Mouse (Mus musculus): Measurements from ENCODE around the gene Glod4. TPM values are rescaled to one million over a fixed set of nuclear protein-coding genes. Genes with fewer than 3 reads are reported as not detected.

The Glod4 gene
- polyA plus RNA-seq, 1 experiment from 2014 or later: 135 TPM

GRCm38 (mm10) chr11:76146187-76147010, 97.1 kb downstream of the Glod4 start:
- DNase-seq (ENCODE audit: low spot score): no peak
- H3K4me1 ChIP-seq: peaks cover 13% of the 10 kb centered on the region
- no peaks in the 10 kb centered on the region for H3K9me3 ChIP-seq (replicated peaks)
- H3K4me3 ChIP-seq: no peak overlapping the region
- peaks cover 9% of the 10 kb centered on the region; the same call in 1 of the 2 replicates for H3K36me3 ChIP-seq
- 86% methylated on average over 8 of the region's 8 CpGs for WGBS
- no peaks in the 10 kb centered on the region for H3K27me3 ChIP-seq (ENCODE audit: low read depth, poor library complexity, severe bottlenecking)
- no peak overlapping the region for H3K27ac ChIP-seq (replicated peaks)

- Histone ChIP-seq H3K4me1 (peaks cover 13% of the 10 kb centered on the region), H3K36me3 (peaks cover 9% of the 10 kb centered on the region; the same call in 1 of the 2 replicates), H3K4me3 (no peak overlapping the region), H3K27me3 (ENCODE audit: low read depth, poor library complexity, severe bottlenecking) (no peaks in the 10 kb centered on the region), H3K27ac (replicated peaks) (no peak overlapping the region), H3K9me3 (replicated peaks) (no peaks in the 10 kb centered on the region)
- WGBS: 96% methylated on average over 1 of the region's 1 CpGs
- DNase-seq (ENCODE audit: low spot score): no peak
Observed at GRCm38 (mm10) chr11:76145169-76145568, 98.4 kb downstream of the Glod4 start.

GRCm38 (mm10) chr11:76144386-76144785, 99.1 kb downstream of the Glod4 start:
- Histone ChIP-seq H3K27me3 (ENCODE audit: low read depth, poor library complexity, severe bottlenecking) (no peaks in the 10 kb centered on the region), H3K4me1 (peaks cover 13% of the 10 kb centered on the region), H3K36me3 (peaks cover 9% of the 10 kb centered on the region; the same call in 1 of the 2 replicates), H3K9me3 (replicated peaks) (no peaks in the 10 kb centered on the region), H3K4me3 (no peak overlapping the region), H3K27ac (replicated peaks) (no peak overlapping the region)
- DNase-seq (ENCODE audit: low spot score): no peak
- WGBS: 93% methylated on average over 8 of the region's 8 CpGs

GRCm38 (mm10) chr11:76137996-76138395, 105.5 kb downstream of the Glod4 start:
- 86% methylated on average over 3 of the region's 3 CpGs for WGBS

GRCm38 (mm10) chr11:76135641-76136437, 107.7 kb downstream of the Glod4 start:
- Histone ChIP-seq H3K27me3 (ENCODE audit: low read depth, poor library complexity, severe bottlenecking) (no peaks in the 10 kb centered on the region), H3K4me3 (no peak overlapping the region), H3K36me3 (peaks cover 58% of the 10 kb centered on the region), H3K27ac (replicated peaks) (no peak overlapping the region), H3K9me3 (replicated peaks) (no peaks in the 10 kb centered on the region), H3K4me1 (no peaks in the 10 kb centered on the region)
- DNase-seq (ENCODE audit: low spot score): no peak
- 88% methylated on average over 7 of the region's 7 CpGs for WGBS

More at GRCm38 (mm10) chr11:76137996-76138395, 105.5 kb downstream of the Glod4 start:
- no peak overlapping the region for H3K27ac ChIP-seq (replicated peaks)
- no peaks in the 10 kb centered on the region for H3K4me1 ChIP-seq
- H3K27me3 ChIP-seq (ENCODE audit: low read depth, poor library complexity, severe bottlenecking): no peaks in the 10 kb centered on the region
- DNase-seq (ENCODE audit: low spot score): no peak
- H3K9me3 ChIP-seq (replicated peaks): no peaks in the 10 kb centered on the region
- H3K4me3 ChIP-seq: no peak overlapping the region
- H3K36me3 ChIP-seq: peaks cover 49% of the 10 kb centered on the region

- 85% methylated on average over 5 of the region's 5 CpGs for WGBS
- H3K36me3 ChIP-seq: peaks cover 40% of the 10 kb centered on the region
- H3K4me3 ChIP-seq: no peak overlapping the region
- no peak for DNase-seq (ENCODE audit: low spot score)
- no peaks in the 10 kb centered on the region for H3K27me3 ChIP-seq (ENCODE audit: low read depth, poor library complexity, severe bottlenecking)
- no peaks in the 10 kb centered on the region for H3K4me1 ChIP-seq
- H3K9me3 ChIP-seq (replicated peaks): no peaks in the 10 kb centered on the region
- H3K27ac ChIP-seq (replicated peaks): no peak overlapping the region
Observed at GRCm38 (mm10) chr11:76130859-76131258, 112.7 kb downstream of the Glod4 start.

GRCm38 (mm10) chr11:76125386-76125785, 118.1 kb downstream of the Glod4 start:
- H3K4me3 ChIP-seq: no peak overlapping the region
- no peaks in the 10 kb centered on the region for H3K27me3 ChIP-seq (ENCODE audit: low read depth, poor library complexity, severe bottlenecking)
- H3K27ac ChIP-seq (replicated peaks): no peak overlapping the region
- no peaks in the 10 kb centered on the region for H3K4me1 ChIP-seq
- 81% methylated on average over 8 of the region's 8 CpGs for WGBS
- DNase-seq (ENCODE audit: low spot score): no peak
- H3K36me3 ChIP-seq: peaks cover 23% of the 10 kb centered on the region
- H3K9me3 ChIP-seq (replicated peaks): no peaks in the 10 kb centered on the region

GRCm38 (mm10) chr11:76123517-76123916, 120.0 kb downstream of the Glod4 start:
- H3K4me1 ChIP-seq: no peaks in the 10 kb centered on the region
- H3K27ac ChIP-seq (replicated peaks): no peak overlapping the region
- H3K27me3 ChIP-seq (ENCODE audit: low read depth, poor library complexity, severe bottlenecking): no peaks in the 10 kb centered on the region
- no peak for DNase-seq (ENCODE audit: low spot score)
- WGBS: 93% methylated on average over 1 of the region's 1 CpGs
- no peak overlapping the region for H3K4me3 ChIP-seq
- H3K9me3 ChIP-seq (replicated peaks): no peaks in the 10 kb centered on the region
- peaks cover 31% of the 10 kb centered on the region for H3K36me3 ChIP-seq

GRCm38 (mm10) chr11:76122571-76122970, 121.0 kb downstream of the Glod4 start:
- 83% methylated on average over 2 of the region's 2 CpGs for WGBS
- no peak for DNase-seq (ENCODE audit: low spot score)
- no peaks in the 10 kb centered on the region for H3K27me3 ChIP-seq (ENCODE audit: low read depth, poor library complexity, severe bottlenecking)
- H3K27ac ChIP-seq (replicated peaks): no peak overlapping the region
- peaks cover 33% of the 10 kb centered on the region for H3K36me3 ChIP-seq
- H3K4me3 ChIP-seq: no peak overlapping the region
- H3K4me1 ChIP-seq: no peaks in the 10 kb centered on the region
- no peaks in the 10 kb centered on the region for H3K9me3 ChIP-seq (replicated peaks)

GRCm38 (mm10) chr11:76121086-76121485, 122.4 kb downstream of the Glod4 start:
- Histone ChIP-seq H3K36me3 (peaks cover 45% of the 10 kb centered on the region), H3K4me3 (no peak overlapping the region), H3K27ac (replicated peaks) (no peak overlapping the region), H3K27me3 (ENCODE audit: low read depth, poor library complexity, severe bottlenecking) (no peaks in the 10 kb centered on the region), H3K9me3 (replicated peaks) (no peaks in the 10 kb centered on the region), H3K4me1 (no peaks in the 10 kb centered on the region)
- no peak for DNase-seq (ENCODE audit: low spot score)
- WGBS: 89% methylated on average over 4 of the region's 4 CpGs

GRCm38 (mm10) chr11:76120407-76120901, 123.1 kb downstream of the Glod4 start:
- 73% methylated on average over 10 of the region's 10 CpGs for WGBS
- Histone ChIP-seq H3K9me3 (replicated peaks) (no peaks in the 10 kb centered on the region), H3K36me3 (peaks cover 47% of the 10 kb centered on the region), H3K4me3 (no peak overlapping the region), H3K4me1 (no peaks in the 10 kb centered on the region), H3K27me3 (ENCODE audit: low read depth, poor library complexity, severe bottlenecking) (no peaks in the 10 kb centered on the region), H3K27ac (replicated peaks) (no peak overlapping the region)
- no peak for DNase-seq (ENCODE audit: low spot score)

GRCm38 (mm10) chr11:76110416-76110815, 133.1 kb downstream of the Glod4 start:
- no peak overlapping the region for H3K4me3 ChIP-seq
- no peaks in the 10 kb centered on the region for H3K4me1 ChIP-seq
- WGBS: 96% methylated on average over 3 of the region's 3 CpGs
- no peak for DNase-seq (ENCODE audit: low spot score)
- peaks cover 32% of the 10 kb centered on the region for H3K36me3 ChIP-seq
- no peaks in the 10 kb centered on the region for H3K9me3 ChIP-seq (replicated peaks)
- no peak overlapping the region for H3K27ac ChIP-seq (replicated peaks)
- no peaks in the 10 kb centered on the region for H3K27me3 ChIP-seq (ENCODE audit: low read depth, poor library complexity, severe bottlenecking)
